Mouse (Mus musculus): ENCODE measurements at regions not wholly inside any gene's neighbourhood (a gene's known extent, or its start where the extent isn't known, plus 50 kb on each side); places are given as distances from the start of the nearest gene placed in this dataset.

DNA sequence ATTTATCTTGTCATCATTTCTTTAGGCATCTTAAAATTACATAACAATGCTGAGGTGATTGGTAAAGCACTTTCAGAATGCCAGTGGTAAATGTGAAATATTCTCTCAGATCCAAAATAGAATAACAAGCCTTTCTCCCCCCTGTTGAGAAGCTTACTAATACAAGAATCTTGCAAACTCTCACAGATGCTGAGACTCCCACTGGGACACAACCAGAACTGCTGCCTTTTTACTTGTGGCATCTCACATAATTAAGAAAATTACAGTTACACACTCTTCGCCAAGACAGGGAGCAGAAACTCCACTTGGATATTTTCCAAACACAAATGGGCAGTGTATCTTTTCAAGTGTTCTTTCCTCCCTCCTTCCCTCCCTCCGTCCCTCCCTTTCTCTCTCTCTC, 1665.2 kb upstream of the G6pd2 start:
- Histone ChIP-seq H3K36me3 (ENCODE audit: control insufficient read depth, insufficient read depth, low read length) (no peaks in the 10 kb centered on the region), H3K9ac (ENCODE audit: low read depth, low read length) (no peak overlapping the region), H3K27ac (ENCODE audit: low read depth, low read length) (no peak overlapping the region), H3K4me1 (replicated peaks; ENCODE audit: control insufficient read depth, insufficient read depth, low read length) (no peaks in the 10 kb centered on the region), H3K4me3 (ENCODE audit: low read depth, low read length) (no peak overlapping the region), H3K9me3 (ENCODE audit: control insufficient read depth, low read length) (no peaks in the 10 kb centered on the region), H3K27me3 (ENCODE audit: control insufficient read depth, insufficient read depth, low read length) (no peaks in the 10 kb centered on the region), H3K4me2 (replicated peaks; ENCODE audit: low read depth, low read length) (no peak overlapping the region)
- 68% methylated on average over 2 of the region's 2 CpGs for WGBS
- no peak for ATAC-seq (ENCODE audit: low FRiP score)
- no peak for DNase-seq (ENCODE audit: low spot score)

- no peaks in the 10 kb centered on the region for H3K36me3 ChIP-seq (ENCODE audit: control insufficient read depth, insufficient read depth, low read length)
- ATAC-seq (ENCODE audit: low FRiP score) = peak; percentile 61; the same call in 1 of the 2 replicates
- no peak overlapping the region for H3K4me3 ChIP-seq (ENCODE audit: low read depth, low read length)
- H3K27ac ChIP-seq (ENCODE audit: low read depth, low read length) = no peak overlapping the region
- H3K9ac ChIP-seq (ENCODE audit: low read depth, low read length) = no peak overlapping the region
- DNase-seq (ENCODE audit: low spot score) = no peak
- H3K27me3 ChIP-seq (ENCODE audit: control insufficient read depth, insufficient read depth, low read length) = no peaks in the 10 kb centered on the region
- no peaks in the 10 kb centered on the region for H3K9me3 ChIP-seq (ENCODE audit: control insufficient read depth, low read length)
- H3K4me1 ChIP-seq (replicated peaks; ENCODE audit: control insufficient read depth, insufficient read depth, low read length) = no peaks in the 10 kb centered on the region
- H3K4me2 ChIP-seq (replicated peaks; ENCODE audit: low read depth, low read length) = no peak overlapping the region
Observed at GRCm38 (mm10) chr5:60145609-60146008, 1663.0 kb upstream of the G6pd2 start.
